Mouse (Mus musculus) intestine, embryonic 15.5 days (tissue): ENCODE results near the gene Mfap5. TPM values are rescaled to one million over a fixed set of nuclear protein-coding genes. Genes with fewer than 3 reads are reported as not detected.
"Not testable (repeated sequence)": the region's sequence is repeated elsewhere in the genome, so short reads cannot be mapped to it uniquely, and the experiment has no call there.

Source experiments
- ATAC-seq: fragments of 200-750 bp; cut with Nextera tagmentation; 2 replicates; pipeline ENCODE4 v1.8.0; 2017; ENCODE audit warnings: moderate TSS enrichment, moderate library complexity
- H3K27ac ChIP-seq: fragments of 300-500 bp; sonication (generic); 2 replicates; pipeline ENCODE4 v1.5.1; 2015; ENCODE audit warnings: mild to moderate bottlenecking, inconsistent platforms
- H3K27me3 ChIP-seq: fragments of 300-500 bp; sonication (generic); replicated peaks from 2 replicates; pipeline ENCODE4 v1.6.1; 2015; ENCODE audit warnings: inconsistent platforms
- H3K36me3 ChIP-seq: fragments of 300-500 bp; sonication (generic); 2 replicates; pipeline ENCODE4 v1.6.1; 2015; ENCODE audit warnings: inconsistent platforms
- H3K4me1 ChIP-seq: fragments of 300-500 bp; sonication (generic); replicated peaks from 2 replicates; pipeline ENCODE4 v1.6.1; 2015; ENCODE audit warnings: inconsistent platforms
- H3K4me2 ChIP-seq: fragments of 300-500 bp; sonication (generic); replicated peaks from 2 replicates; pipeline ENCODE4 v1.6.1; 2015; ENCODE audit warnings: mild to moderate bottlenecking, inconsistent platforms
- H3K4me3 ChIP-seq: fragments of 300-500 bp; sonication (generic); replicated peaks from 2 replicates; pipeline ENCODE4 v1.5.1; 2015; ENCODE audit warnings: inconsistent platforms
- H3K9ac ChIP-seq: fragments of 300-500 bp; sonication (generic); 2 replicates; pipeline ENCODE4 v1.6.1; 2015; ENCODE audit warnings: inconsistent platforms
- H3K9me3 ChIP-seq: fragments of 300-500 bp; sonication (generic); 2 replicates; pipeline ENCODE4 v1.6.1; 2016; ENCODE audit warnings: inconsistent platforms
- WGBS: fragments of 180-500 bp; shearing (Covaris S2); methylation state at CpG from one replicate; pipeline ENCODE4 v1.1.7; 2015; 5-methylcytosine and 5-hydroxymethylcytosine counted together
- polyA plus RNA-seq: library from polyadenylated mRNA; unstranded; fragments of >200 nt; fragmentation: Nextera tagmentation; extraction: Ambion mirVana; gene quantifications from 2 replicates; pipeline ENCODE4 v1.2.1, GENCODE M21; 2015

Gene Mfap5
- polyA plus RNA-seq, 1 experiment from 2014 or later = 8.8 TPM

- H3K9me3 ChIP-seq, H3K9ac ChIP-seq, H3K4me3 ChIP-seq, H3K4me2 ChIP-seq, H3K36me3 ChIP-seq, ATAC-seq, H3K27ac ChIP-seq, H3K4me1 ChIP-seq, H3K27me3 ChIP-seq: not testable (repeated sequence)
- WGBS = 87% methylated on average over 1 of the region's 1 CpGs
These were observed 69.4 kb downstream of the Mfap5 start for GRCm38 (mm10) chr6:122575037-122575436.

GRCm38 (mm10) chr6:122577030-122577429, 71.4 kb downstream of the Mfap5 start:
- Histone ChIP-seq H3K4me1 (no peaks in the 10 kb centered on the region), H3K9me3 (no peaks in the 10 kb centered on the region), H3K36me3 (no peaks in the 10 kb centered on the region), H3K4me3 (no peak overlapping the region), H3K4me2 (no peak overlapping the region), H3K27me3 (no peaks in the 10 kb centered on the region), H3K9ac (no peak overlapping the region), H3K27ac (no peak overlapping the region)
- WGBS = 96% methylated on average over 3 of the region's 3 CpGs
- ATAC-seq = no peak

Other genes with a start within 250 kb of the Mfap5 start
- not detected in 2 replicates for gene Klrg1, start 223.0 kb upstream of the Mfap5 start, polyA plus RNA-seq
- gene M6pr, start 197.1 kb upstream of the Mfap5 start, polyA plus RNA-seq = 132 and 134 TPM in 2 replicates
- gene Phc1, start 165.3 kb upstream of the Mfap5 start, polyA plus RNA-seq = 9.3 and 10.1 TPM in 2 replicates
- 6.4 and 6.9 TPM in 2 replicates for gene Rimklb, start 7.1 kb upstream of the Mfap5 start, polyA plus RNA-seq
- gene Aicda, start 48.0 kb downstream of the Mfap5 start, polyA plus RNA-seq = not detected in 2 replicates
- gene Apobec1, start 96.6 kb downstream of the Mfap5 start, polyA plus RNA-seq = 6.3 and 7.6 TPM in 2 replicates
- 0.10 and 0.18 TPM in 2 replicates for gene Gdf3, start 104.2 kb downstream of the Mfap5 start, polyA plus RNA-seq
- gene Dppa3, start 120.6 kb downstream of the Mfap5 start, polyA plus RNA-seq = not detected in 2 replicates
- gene Nanog, start 201.6 kb downstream of the Mfap5 start, polyA plus RNA-seq = 0.20 and 0.21 TPM in 2 replicates